In genomic region chr15:90709296-90709695, GRCm38 (mm10) we compare ENCODE assay signal across 25 mouse cellular contexts. TPM values are rescaled to one million over a fixed set of nuclear protein-coding genes. Genes with fewer than 3 reads are reported as not detected.
DNase-seq lines count a peak whose midpoint lies in the region; ATAC-seq and TF ChIP-seq lines count a peak whose summit lies in the region.
"Had no signal": no experiment of that assay in that cellular context is flagged by ENCODE, and none has a peak within 500 bp of the region (broad histone marks: within the 10 kb centered on the region; RNA-seq: fewer than 3 reads in every experiment).

No protein-coding gene starts in this region.

- H3K4me3 ChIP-seq in thymus, adult 2 months (ENCODE audit: control insufficient read depth, insufficient read depth, low read length) = no peak overlapping the region
- no peak overlapping the region for H3K4me3 ChIP-seq in C2C12 (ENCODE audit: insufficient read depth, poor library complexity, severe bottlenecking)
- H3K4me3 ChIP-seq in forebrain, embryonic 10.5 days = no peak overlapping the region
- H3K4me3 ChIP-seq: embryonic facial prominence, embryonic 12.5 days; embryonic facial prominence, embryonic 15.5 days; erythroblast, embryonic 14.5 days; forebrain, embryonic 13.5 days; forebrain, embryonic 15.5 days had no signal

- peak; percentile 6 for DNase-seq in thymus, postnatal 25 days
- DNase-seq in thymus, adult 2 months = no peak
- no peak for DNase-seq in Patski (ENCODE audit: low read depth, low spot score)
- no peak for DNase-seq in gastrocnemius, postnatal 10 days
- DNase-seq in forebrain, embryonic 10.5 days (ENCODE audit: extremely low spot score, low spot score) = no peak
- DNase-seq: adrenal gland, adult 2 months; adrenal gland, postnatal 10 days; adrenal gland, postnatal 25 days; cerebellum, adult 11 months; cerebellum, adult 18-20 months; cerebellum, adult 8-10 months; cerebellum, adult 9-11 months; cerebellum, postnatal 14 days; cerebellum, postnatal 36 days; embryo, embryonic 11 days; forebrain, postnatal 0 days had no signal

- H3K79me2 ChIP-seq in C2C12 (ENCODE audit: control insufficient read depth, insufficient read depth) = no peaks in the 10 kb centered on the region

- 93% methylated on average over 7 of the region's 7 CpGs for WGBS in thymus, adult 2 months
- WGBS in forebrain, embryonic 10.5 days = 93% methylated on average over 7 of the region's 7 CpGs

- no peak for TF ChIP-seq CTCF in thymus, adult 2 months (IDR thresholded peaks at IDR 0.05; ENCODE audit: borderline replicate concordance, control insufficient read depth, extremely low read depth, insufficient read depth, low read length, poor library complexity)
- no peak for TF ChIP-seq CTCF in C2C12 (IDR thresholded peaks at IDR 0.05; ENCODE audit: control insufficient read depth, insufficient read depth, insufficient read length)
- TF ChIP-seq CTCF in Patski (IDR thresholded peaks at IDR 0.05) = no peak

- no peaks in the 10 kb centered on the region for H3K27me3 ChIP-seq in thymus, adult 2 months (ENCODE audit: control insufficient read depth, insufficient read depth, low read length)
- H3K27me3 ChIP-seq in C2C12 (ENCODE audit: control insufficient read depth, insufficient read depth, insufficient read length) (no peaks in the 10 kb centered on the region), Patski (peaks cover 14% of the 10 kb centered on the region)
- no peaks in the 10 kb centered on the region for H3K27me3 ChIP-seq in forebrain, embryonic 10.5 days (ENCODE audit: poor library complexity, severe bottlenecking)
- H3K27me3 ChIP-seq: CH12.LX; embryonic facial prominence, embryonic 12.5 days; embryonic facial prominence, embryonic 15.5 days; forebrain, embryonic 13.5 days; forebrain, embryonic 15.5 days had no signal

- no peaks in the 10 kb centered on the region for H3K9me3 ChIP-seq in forebrain, embryonic 10.5 days
- H3K9me3 ChIP-seq: embryonic facial prominence, embryonic 12.5 days; embryonic facial prominence, embryonic 15.5 days; forebrain, embryonic 13.5 days; forebrain, embryonic 15.5 days had no signal

- ATAC-seq in Patski = peak; percentile 57
- ATAC-seq: CD4-positive, CD25-positive, alpha-beta regulatory T cell, adult 4 months; forebrain, embryonic 13.5 days; forebrain, embryonic 15.5 days; forebrain, postnatal 0 days had no signal

- H3K27ac ChIP-seq in thymus, adult 2 months (ENCODE audit: control insufficient read depth, insufficient read depth, low read length) = no peak overlapping the region
- no peak overlapping the region for H3K27ac ChIP-seq in forebrain, embryonic 10.5 days
- H3K27ac ChIP-seq: embryonic facial prominence, embryonic 12.5 days; embryonic facial prominence, embryonic 15.5 days; forebrain, embryonic 13.5 days; forebrain, embryonic 15.5 days had no signal

- no peaks in the 10 kb centered on the region for H3K4me1 ChIP-seq in thymus, adult 2 months (replicated peaks; ENCODE audit: control insufficient read depth, insufficient read depth, low read length)
- H3K4me1 ChIP-seq in forebrain, embryonic 10.5 days = peaks cover 5% of the 10 kb centered on the region
- H3K4me1 ChIP-seq: embryonic facial prominence, embryonic 12.5 days; embryonic facial prominence, embryonic 15.5 days; forebrain, embryonic 13.5 days; forebrain, embryonic 15.5 days had no signal

- no peak overlapping the region for H3ac ChIP-seq in C2C12 (ENCODE audit: control insufficient read depth, insufficient read length, low read depth)

- POLR2A ChIA-PET in Patski (lab: Charles Lee) = no interaction called here

- no peaks in the 10 kb centered on the region for H3K79me3 ChIP-seq in C2C12 (ENCODE audit: low read depth)

- CTCF ChIA-PET in Patski (lab: Charles Lee) = interaction anchor here (0.9 to 1.4 kb wide), 2 partner anchors 8 to 10 kb away, joined by 3 to 4 read pairs; no protein-coding TSS in a partner anchor

- TF ChIP-seq POLR2A in thymus, adult 2 months (IDR thresholded peaks at IDR 0.05; ENCODE audit: control insufficient read depth, extremely low read depth, insufficient read depth, low read length, poor library complexity) = no peak

- in situ Hi-C loops in Patski (cut with MboI; ENCODE audit: low pct_unique_long_range_greater_than_20kb) = no loop called here

- no peaks in the 10 kb centered on the region for H3K36me3 ChIP-seq in thymus, adult 2 months (ENCODE audit: control insufficient read depth, insufficient read depth, low read length)
- H3K36me3 ChIP-seq in C2C12 (ENCODE audit: control insufficient read depth, insufficient read depth) = no peaks in the 10 kb centered on the region
- H3K36me3 ChIP-seq in forebrain, embryonic 10.5 days (replicated peaks) = no peaks in the 10 kb centered on the region
- H3K36me3 ChIP-seq: embryonic facial prominence, embryonic 12.5 days; embryonic facial prominence, embryonic 15.5 days; forebrain, embryonic 15.5 days; G1E had no signal

TF ChIP-seq in C2C12, 6 proteins besides CTCF, POLR2A, EP300 and RAD21:
- TF ChIP-seq CEBPB (IDR thresholded peaks at IDR 0.05; ENCODE audit: low read depth) (no peak), MYOD1 (IDR thresholded peaks at IDR 0.05; ENCODE audit: control insufficient read depth, insufficient read length, low read depth) (peak; percentile 72), USF1 (IDR thresholded peaks at IDR 0.05; ENCODE audit: low read depth) (no peak)

RNA-seq across cellular contexts. Expression of gene Cpne8, which starts 30.1 kb away (rescaled TPM):
- polyA plus RNA-seq in thymus, adult 2 months (2012; rRNA removed) = 4.7 and 6.4 TPM in 2 replicates
- 5.4 TPM for polyA plus RNA-seq in C2C12 (2012; fragmentation: generic; extraction: Trizol)
- polyA plus RNA-seq in Patski (2021) = 28.1 TPM
- 1 to 10 TPM; 4.2 to 4.6 TPM for total RNA-seq in gastrocnemius, postnatal 10 days (2021)
- 3.2 and 3.3 TPM in 2 replicates for polyA plus RNA-seq in forebrain, embryonic 10.5 days (2016; fragmentation: Nextera tagmentation; extraction: Ambion mirVana)
- polyA plus RNA-seq: G1E had no signal
